Mouse (Mus musculus): ENCODE results near the gene Dab2ip. TPM values are rescaled to one million over a fixed set of nuclear protein-coding genes. Genes with fewer than 3 reads are reported as not detected.
A peak's percentile ranks its signal among the peaks of the same experiment; 100 is the strongest.

Dab2ip gene
- total and polyA plus RNA-seq, 3 experiments, result 34.5 to 47.9 (median 45.6) TPM

- peak overlapping the region; percentile 26 for H3K27ac ChIP-seq
- H3K4me3 ChIP-seq, result no peak overlapping the region
- WGBS, result 36% methylated on average over 8 of the region's 8 CpGs
- no peaks in the 10 kb centered on the region for H3K27me3 ChIP-seq (ENCODE audit: control insufficient read depth, insufficient read depth, low read length)
- H3K36me3 ChIP-seq (ENCODE audit: control insufficient read depth, insufficient read depth, low read length), result peaks cover 18% of the 10 kb centered on the region
- peaks cover 10% of the 10 kb centered on the region; the same call in 1 of the 2 replicates for H3K79me2 ChIP-seq (replicated peaks; ENCODE audit: control insufficient read depth, insufficient read depth, low read length)
- H3K9ac ChIP-seq (ENCODE audit: low read depth, low read length), result peak overlapping the region; percentile 11; the same call in 1 of the 2 replicates
- peak; percentile 46 to 51 for DNase-seq
- H3K4me1 ChIP-seq (ENCODE audit: control insufficient read depth, insufficient read depth, low read length), result peaks cover 72% of the 10 kb centered on the region
- intact Hi-C loops (cut with DNase I), result no loop called here
- no peak for TF ChIP-seq EP300 (IDR thresholded peaks at IDR 0.05; ENCODE audit: insufficient read depth, low read depth, low read length)
- no peak for TF ChIP-seq POLR2A (IDR thresholded peaks at IDR 0.05; ENCODE audit: insufficient read depth, low read depth, low read length)
- TF ChIP-seq CTCF (IDR thresholded peaks at IDR 0.05), result no peak
These were observed 119.8 kb downstream of the Dab2ip start for GRCm38 (mm10) chr2:35677855-35678254.

GRCm38 (mm10) chr2:35678440-35678839 lies 120.4 kb downstream of the Dab2ip start:
- Histone ChIP-seq H3K4me3 (no peak overlapping the region), H3K36me3 (ENCODE audit: control insufficient read depth, insufficient read depth, low read length) (peaks cover 16% of the 10 kb centered on the region), H3K4me1 (ENCODE audit: control insufficient read depth, insufficient read depth, low read length) (peaks cover 74% of the 10 kb centered on the region), H3K27me3 (ENCODE audit: control insufficient read depth, insufficient read depth, low read length) (no peaks in the 10 kb centered on the region), H3K79me2 (replicated peaks; ENCODE audit: control insufficient read depth, insufficient read depth, low read length) (peaks cover 7% of the 10 kb centered on the region; the same call in 1 of the 2 replicates), H3K9ac (ENCODE audit: low read depth, low read length) (no peak overlapping the region), H3K27ac (peak overlapping the region; percentile 26)
- WGBS, result 31% methylated on average over 4 of the region's 4 CpGs
- TF ChIP-seq CTCF (IDR thresholded peaks at IDR 0.05) (no peak), EP300 (IDR thresholded peaks at IDR 0.05; ENCODE audit: insufficient read depth, low read depth, low read length) (no peak), POLR2A (IDR thresholded peaks at IDR 0.05; ENCODE audit: insufficient read depth, low read depth, low read length) (no peak)
- intact Hi-C loops (cut with DNase I), result no loop called here
- no peak for DNase-seq

- WGBS, result 28% methylated on average over 10 of the region's 10 CpGs
- peaks cover 10% of the 10 kb centered on the region; the same call in 1 of the 2 replicates for H3K79me2 ChIP-seq (replicated peaks; ENCODE audit: control insufficient read depth, insufficient read depth, low read length)
- H3K27me3 ChIP-seq (ENCODE audit: control insufficient read depth, insufficient read depth, low read length), result no peaks in the 10 kb centered on the region
- no peak overlapping the region for H3K4me3 ChIP-seq
- peaks cover 17% of the 10 kb centered on the region for H3K36me3 ChIP-seq (ENCODE audit: control insufficient read depth, insufficient read depth, low read length)
- peak; percentile 72 to 79 for DNase-seq
- H3K9ac ChIP-seq (ENCODE audit: low read depth, low read length), result no peak overlapping the region
- TF ChIP-seq EP300 (IDR thresholded peaks at IDR 0.05; ENCODE audit: insufficient read depth, low read depth, low read length) (peak; percentile 51; the same call in 1 of the 2 replicates), POLR2A (IDR thresholded peaks at IDR 0.05; ENCODE audit: insufficient read depth, low read depth, low read length) (peak; percentile 54; the same call in 1 of the 2 replicates), CTCF (IDR thresholded peaks at IDR 0.05) (no peak)
- peaks cover 71% of the 10 kb centered on the region for H3K4me1 ChIP-seq (ENCODE audit: control insufficient read depth, insufficient read depth, low read length)
- intact Hi-C loops (cut with DNase I), result no loop called here
- H3K27ac ChIP-seq, result peak overlapping the region; percentile 67
These were observed 122.0 kb downstream of the Dab2ip start for GRCm38 (mm10) chr2:35679812-35680672.

GRCm38 (mm10) chr2:35680833-35681232 lies 122.8 kb downstream of the Dab2ip start:
- intact Hi-C loops (cut with DNase I), result no loop called here
- Histone ChIP-seq H3K9ac (ENCODE audit: low read depth, low read length) (no peak overlapping the region), H3K79me2 (replicated peaks; ENCODE audit: control insufficient read depth, insufficient read depth, low read length) (peaks cover 10% of the 10 kb centered on the region; the same call in 1 of the 2 replicates), H3K27me3 (ENCODE audit: control insufficient read depth, insufficient read depth, low read length) (no peaks in the 10 kb centered on the region), H3K4me3 (no peak overlapping the region), H3K36me3 (ENCODE audit: control insufficient read depth, insufficient read depth, low read length) (peaks cover 17% of the 10 kb centered on the region), H3K27ac (peak overlapping the region; percentile 67), H3K4me1 (ENCODE audit: control insufficient read depth, insufficient read depth, low read length) (peaks cover 66% of the 10 kb centered on the region)
- 19% methylated on average over 6 of the region's 6 CpGs for WGBS
- peak in 1 of 2 experiments; percentile 50 for DNase-seq
- TF ChIP-seq CTCF (IDR thresholded peaks at IDR 0.05), result no peak
- TF ChIP-seq POLR2A (IDR thresholded peaks at IDR 0.05; ENCODE audit: insufficient read depth, low read depth, low read length), result no peak
- TF ChIP-seq EP300 (IDR thresholded peaks at IDR 0.05; ENCODE audit: insufficient read depth, low read depth, low read length), result no peak

GRCm38 (mm10) chr2:35684005-35684404 lies 125.9 kb downstream of the Dab2ip start:
- Histone ChIP-seq H3K27me3 (ENCODE audit: control insufficient read depth, insufficient read depth, low read length) (no peaks in the 10 kb centered on the region), H3K4me1 (ENCODE audit: control insufficient read depth, insufficient read depth, low read length) (peaks cover 53% of the 10 kb centered on the region), H3K27ac (no peak overlapping the region; the same call in none of the 2 replicates), H3K4me3 (no peak overlapping the region), H3K9ac (ENCODE audit: low read depth, low read length) (no peak overlapping the region), H3K36me3 (ENCODE audit: control insufficient read depth, insufficient read depth, low read length) (peaks cover 12% of the 10 kb centered on the region), H3K79me2 (replicated peaks; ENCODE audit: control insufficient read depth, insufficient read depth, low read length) (peaks cover 14% of the 10 kb centered on the region)
- TF ChIP-seq POLR2A (IDR thresholded peaks at IDR 0.05; ENCODE audit: insufficient read depth, low read depth, low read length) (no peak), CTCF (IDR thresholded peaks at IDR 0.05) (no peak), EP300 (IDR thresholded peaks at IDR 0.05; ENCODE audit: insufficient read depth, low read depth, low read length) (no peak)
- intact Hi-C loops (cut with DNase I), result no loop called here
- 3% methylated on average over 3 of the region's 3 CpGs for WGBS
- DNase-seq, result no peak
